Mouse (Mus musculus) forebrain, embryonic 14.5 days (tissue): ENCODE measurements at regions not wholly inside any gene's neighbourhood (a gene's known extent, or its start where the extent isn't known, plus 50 kb on each side); places are given as distances from the start of the nearest gene placed in this dataset.
A peak's percentile ranks its signal among the peaks of the same experiment; 100 is the strongest.
"Not testable (repeated sequence)": the region's sequence is repeated elsewhere in the genome, so short reads cannot be mapped to it uniquely, and the experiment has no call there.

Source experiments
- ATAC-seq: fragments of 200-750 bp; cut with Nextera tagmentation; 2 replicates; pipeline ENCODE4 v1.8.0; 2017; ENCODE audit warnings: mild to moderate bottlenecking, moderate library complexity
- DNase-seq: peaks from one replicate; pipeline ENCODE4 v3.0.0-alpha.2; 2015; ENCODE audit warnings: low spot score
- H3K27ac ChIP-seq: fragments of 300-500 bp; sonication (generic); 2 replicates; pipeline ENCODE4 v1.5.1; 2014; ENCODE audit warnings: low read depth, mild to moderate bottlenecking, control low read depth, low read length, moderate library complexity
- H3K27me3 ChIP-seq: fragments of 300-500 bp; sonication (generic); replicated peaks from 2 replicates; pipeline ENCODE4 v1.6.1; 2014; ENCODE audit warnings: low read length, control low read depth, mixed read lengths; ENCODE audit not compliant: control insufficient read depth, insufficient read depth
- H3K36me3 ChIP-seq: fragments of 300-500 bp; sonication (generic); 2 replicates; pipeline ENCODE4 v1.6.1; 2014; ENCODE audit warnings: low read length, control low read depth; ENCODE audit not compliant: control insufficient read depth, insufficient read depth
- H3K4me1 ChIP-seq: fragments of 300-500 bp; sonication (generic); 2 replicates; pipeline ENCODE4 v1.6.1; 2014; ENCODE audit warnings: antibody characterized with exemption, low read length, control low read depth; ENCODE audit not compliant: control insufficient read depth, insufficient read depth
- H3K4me2 ChIP-seq: fragments of 300-500 bp; sonication (generic); 2 replicates; pipeline ENCODE4 v1.6.1; 2014; ENCODE audit warnings: mild to moderate bottlenecking, control low read depth, low read length
- H3K4me3 ChIP-seq: fragments of 300-500 bp; sonication (generic); 2 replicates; pipeline ENCODE4 v1.5.1; 2014; ENCODE audit warnings: low read depth, low read length, control low read depth
- H3K9ac ChIP-seq: fragments of 300-500 bp; sonication (generic); 2 replicates; pipeline ENCODE4 v1.6.1; 2014; ENCODE audit warnings: mild to moderate bottlenecking, low read length, control low read depth, moderate library complexity
- H3K9me3 ChIP-seq: fragments of 300-500 bp; sonication (generic); replicated peaks from 2 replicates; pipeline ENCODE4 v1.6.1; 2016; ENCODE audit warnings: low read length, control low read depth, mixed read lengths; ENCODE audit not compliant: control insufficient read depth
- whole genome bisulfite sequencing: fragments of 180-500 bp; shearing (Covaris S2); extraction: QIAGEN DNeasy Blood & Tissue Kit; methylation state at CpG from one replicate; pipeline ENCODE4 v1.1.7; 2014; 5-methylcytosine and 5-hydroxymethylcytosine counted together

- DNase-seq (no peak), ATAC-seq (no peak)
- WGBS = 92% methylated on average over 4 of the region's 4 CpGs
- Histone ChIP-seq H3K4me2 (no peak overlapping the region), H3K27me3 (no peaks in the 10 kb centered on the region), H3K9me3 (no peaks in the 10 kb centered on the region), H3K4me1 (no peaks in the 10 kb centered on the region), H3K36me3 (no peaks in the 10 kb centered on the region), H3K4me3 (no peak overlapping the region), H3K27ac (no peak overlapping the region), H3K9ac (no peak overlapping the region)
Measured at GRCm38 (mm10) chr12:11037951-11038350, 112.9 kb downstream of the Kcns3 start.

GRCm38 (mm10) chr12:11020571-11021545 is 130.0 kb downstream of the Kcns3 start:
- no peaks in the 10 kb centered on the region for H3K4me1 ChIP-seq
- peak; percentile 50; the same call in 1 of the 2 replicates for ATAC-seq
- DNase-seq = peak; percentile 39
- no peak overlapping the region for H3K4me2 ChIP-seq
- no peaks in the 10 kb centered on the region for H3K27me3 ChIP-seq
- H3K9me3 ChIP-seq = no peaks in the 10 kb centered on the region
- WGBS = 87% methylated on average over 11 of the region's 11 CpGs
- H3K36me3 ChIP-seq = no peaks in the 10 kb centered on the region
- H3K9ac ChIP-seq = no peak overlapping the region
- no peak overlapping the region for H3K4me3 ChIP-seq
- no peak overlapping the region for H3K27ac ChIP-seq

GRCm38 (mm10) chr12:11011159-11011558 is 139.7 kb downstream of the Kcns3 start:
- H3K9me3 ChIP-seq = no peaks in the 10 kb centered on the region
- H3K4me3 ChIP-seq = no peak overlapping the region
- no peak overlapping the region for H3K27ac ChIP-seq
- H3K4me1 ChIP-seq = no peaks in the 10 kb centered on the region
- H3K9ac ChIP-seq = no peak overlapping the region
- WGBS = 77% methylated on average over 1 of the region's 1 CpGs
- ATAC-seq (no peak), DNase-seq (no peak)
- H3K36me3 ChIP-seq = no peaks in the 10 kb centered on the region
- H3K27me3 ChIP-seq = no peaks in the 10 kb centered on the region
- no peak overlapping the region for H3K4me2 ChIP-seq

- no peaks in the 10 kb centered on the region for H3K4me1 ChIP-seq
- ATAC-seq (peak; percentile 58; the same call in 1 of the 2 replicates), DNase-seq (peak; percentile 65)
- H3K4me3 ChIP-seq = no peak overlapping the region
- no peaks in the 10 kb centered on the region for H3K36me3 ChIP-seq
- no peak overlapping the region for H3K4me2 ChIP-seq
- H3K27ac ChIP-seq = no peak overlapping the region
- WGBS = 59% methylated on average over 3 of the region's 3 CpGs
- H3K9ac ChIP-seq = no peak overlapping the region
- H3K9me3 ChIP-seq = no peaks in the 10 kb centered on the region; the same call in 1 of the 2 replicates
- H3K27me3 ChIP-seq = no peaks in the 10 kb centered on the region
Measured at GRCm38 (mm10) chr12:10984295-10984694, 166.6 kb downstream of the Kcns3 start.

GRCm38 (mm10) chr12:10949184-10949583 is 201.7 kb downstream of the Kcns3 start:
- H3K9me3 ChIP-seq = no peaks in the 10 kb centered on the region
- H3K27ac ChIP-seq = no peak overlapping the region
- H3K4me2 ChIP-seq = no peak overlapping the region
- no peaks in the 10 kb centered on the region for H3K27me3 ChIP-seq
- ATAC-seq (no peak), DNase-seq (no peak)
- no peaks in the 10 kb centered on the region for H3K36me3 ChIP-seq
- 29% methylated on average over 5 of the region's 5 CpGs for WGBS
- no peaks in the 10 kb centered on the region for H3K4me1 ChIP-seq
- no peak overlapping the region for H3K9ac ChIP-seq
- no peak overlapping the region for H3K4me3 ChIP-seq

- DNase-seq = no peak
- Histone ChIP-seq H3K4me3 (no peak overlapping the region), H3K27me3 (no peaks in the 10 kb centered on the region), H3K9ac (no peak overlapping the region), H3K4me1 (no peaks in the 10 kb centered on the region), H3K4me2 (no peak overlapping the region), H3K36me3 (no peaks in the 10 kb centered on the region), H3K27ac (no peak overlapping the region), H3K9me3 (no peaks in the 10 kb centered on the region)
- 81% methylated on average over 3 of the region's 3 CpGs for WGBS
- no peak for ATAC-seq
Measured at GRCm38 (mm10) chr12:10941064-10941463, 209.8 kb downstream of the Kcns3 start.

- WGBS = 98% methylated on average over 9 of the region's 14 CpGs
- not testable (repeated sequence) for H3K36me3 ChIP-seq, H3K9me3 ChIP-seq, H3K4me1 ChIP-seq, H3K4me2 ChIP-seq, H3K4me3 ChIP-seq, H3K27ac ChIP-seq, H3K27me3 ChIP-seq, DNase-seq, ATAC-seq, H3K9ac ChIP-seq
Measured at GRCm38 (mm10) chr12:10900054-10900453, 250.8 kb downstream of the Kcns3 start.

- DNase-seq (no peak), ATAC-seq (no peak)
- no peaks in the 10 kb centered on the region for H3K36me3 ChIP-seq
- no peaks in the 10 kb centered on the region for H3K27me3 ChIP-seq
- H3K4me1 ChIP-seq = peaks cover 12% of the 10 kb centered on the region
- H3K9me3 ChIP-seq = no peaks in the 10 kb centered on the region
- no peak overlapping the region for H3K4me3 ChIP-seq
- no peak overlapping the region for H3K27ac ChIP-seq
- no peak overlapping the region for H3K9ac ChIP-seq
- H3K4me2 ChIP-seq = no peak overlapping the region
Measured at GRCm38 (mm10) chr12:10878791-10879190, 272.1 kb downstream of the Kcns3 start.
